Mouse (Mus musculus) E14TG2a.4 (cell line): ENCODE measurements around the gene Arhgap10.

Source experiments
- CTCF ChIP-seq: conservative IDR thresholded peaks from 2 replicates; pipeline ENCODE4 v1.5.1; 2014; ENCODE audit warnings: low read length
- NANOG ChIP-seq: IDR thresholded peaks from 2 replicates; pipeline ENCODE4 v1.6.1; 2014; ENCODE audit warnings: borderline replicate concordance, low read length, mixed read lengths
- POU5F1 ChIP-seq: IDR thresholded peaks from 2 replicates; pipeline ENCODE4 v1.6.1; 2014; ENCODE audit warnings: low read length, borderline replicate concordance

DNA sequence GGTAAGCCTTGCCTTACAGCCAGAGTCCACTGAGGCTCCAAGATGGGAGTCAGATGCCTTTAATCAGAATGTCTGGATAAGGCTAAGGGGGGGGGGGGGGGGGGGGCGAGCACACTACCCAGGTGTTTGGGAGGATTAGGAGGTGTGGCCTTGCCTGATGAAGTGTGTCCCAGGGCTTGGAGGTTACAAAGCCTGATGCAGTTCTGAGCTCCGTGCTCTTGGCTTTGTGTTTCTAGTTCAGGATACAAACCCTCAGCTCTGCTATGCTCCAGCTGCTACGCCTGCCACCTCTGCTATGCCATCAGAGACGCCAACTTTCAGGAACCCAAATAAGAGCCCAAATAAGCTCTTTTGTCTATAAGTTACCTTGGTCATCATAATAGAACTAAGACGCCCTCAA is 101.7 kb downstream of the Arhgap10 start:
- TF ChIP-seq CTCF: no peak
- TF ChIP-seq NANOG: no peak
- no peak for TF ChIP-seq POU5F1
